Mouse (Mus musculus) kidney, adult 2 months (tissue): ENCODE measurements around the gene Pecr.

Experiments used
- CTCF ChIP-seq: fragments of 200-500 bp; conservative IDR thresholded peaks from 2 replicates; pipeline ENCODE4 v1.5.1; 2011; ENCODE audit warnings: low read depth, mild to moderate bottlenecking, control low read depth, low read length, moderate library complexity, mixed read lengths; ENCODE audit not compliant: insufficient read depth, insufficient read length
- POLR2A ChIP-seq: fragments of 200-500 bp; IDR thresholded peaks from one replicate; pipeline ENCODE4 v1.6.1; 2011; ENCODE audit warnings: low read depth, low read length, control low read depth

- TF ChIP-seq POLR2A: no peak
- TF ChIP-seq CTCF: no peak
Measured at GRCm38 (mm10) chr1:72301845-72302244, 17.7 kb upstream of the Pecr start.
